Mouse (Mus musculus) brain, embryonic 14.5 days (tissue): ENCODE data around the gene Diexf.

Source experiments
- CTCF ChIP-seq: fragments of 200-500 bp; IDR thresholded peaks from 2 replicates; pipeline ENCODE4 v1.5.1; 2012; ENCODE audit warnings: inconsistent platforms, mild to moderate bottlenecking, moderate library complexity, borderline replicate concordance; ENCODE audit not compliant: insufficient read depth, insufficient read length; ENCODE audit errors: extremely low read depth
- POLR2A ChIP-seq: fragments of 200-500 bp; IDR thresholded peaks from 2 replicates; pipeline ENCODE4 v1.6.1; 2012; ENCODE audit warnings: mild to moderate bottlenecking, inconsistent platforms, borderline replicate concordance; ENCODE audit not compliant: poor library complexity, insufficient read depth, insufficient read length, severe bottlenecking; ENCODE audit errors: extremely low read depth

- TF ChIP-seq CTCF (no peak), POLR2A (no peak)
Observed at GRCm38 (mm10) chr1:193149231-193149630, 19.2 kb upstream of the Diexf start.
